Mouse (Mus musculus) c-Kit-positive CD71-positive TER-119-negative erythroid progenitor cells, embryonic 14.5 days (primary cell): ENCODE results near the gene Csmd2.
"Not testable (repeated sequence)": the region's sequence is repeated elsewhere in the genome, so short reads cannot be mapped to it uniquely, and the experiment has no call there.

Experiments used
- DNase-seq: peaks from one replicate; pipeline ENCODE4 v3.0.0-alpha.2; 2013; ENCODE audit warnings: low read depth

Csmd2 gene

DNA sequence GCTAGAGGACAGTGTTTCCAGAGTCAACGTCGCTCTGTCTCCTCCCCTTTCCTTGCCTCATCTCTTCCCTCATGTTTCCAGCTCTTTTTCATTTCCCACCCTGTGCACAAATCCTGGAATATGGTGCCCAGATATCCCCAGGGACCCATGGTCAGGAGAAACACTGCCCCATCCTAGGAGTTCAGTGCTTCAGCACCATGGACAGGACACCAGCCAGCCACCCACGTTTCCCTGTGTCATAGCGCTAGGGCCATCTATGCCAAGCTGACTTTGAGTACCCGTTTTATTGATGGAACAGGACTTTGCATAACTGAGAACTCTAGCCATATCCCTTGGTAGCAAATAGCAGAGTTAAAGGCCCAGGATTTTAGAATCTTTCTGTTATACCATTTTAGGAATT is 55.0 kb downstream of the Csmd2 start:
- no peak for DNase-seq

DNA sequence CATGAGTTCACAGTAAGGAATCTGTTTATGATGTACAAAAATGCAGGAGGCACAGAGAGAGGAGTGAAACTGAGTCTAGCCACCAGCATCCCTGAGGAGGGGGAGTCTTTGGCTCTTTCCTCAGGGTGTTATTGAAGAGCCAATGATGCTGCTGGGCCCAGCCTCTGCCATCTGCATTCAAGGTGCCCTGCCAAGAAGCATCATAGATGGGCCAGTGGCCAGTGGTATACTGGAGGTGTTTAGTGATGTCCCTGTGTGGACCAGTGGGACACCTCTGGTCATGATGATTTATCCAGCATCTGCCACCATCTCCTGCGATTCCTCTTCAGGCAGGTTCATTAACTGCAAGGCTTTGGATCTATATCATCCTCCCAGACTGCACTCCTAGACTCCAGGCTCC is 61.1 kb downstream of the Csmd2 start:
- DNase-seq: no peak

DNA sequence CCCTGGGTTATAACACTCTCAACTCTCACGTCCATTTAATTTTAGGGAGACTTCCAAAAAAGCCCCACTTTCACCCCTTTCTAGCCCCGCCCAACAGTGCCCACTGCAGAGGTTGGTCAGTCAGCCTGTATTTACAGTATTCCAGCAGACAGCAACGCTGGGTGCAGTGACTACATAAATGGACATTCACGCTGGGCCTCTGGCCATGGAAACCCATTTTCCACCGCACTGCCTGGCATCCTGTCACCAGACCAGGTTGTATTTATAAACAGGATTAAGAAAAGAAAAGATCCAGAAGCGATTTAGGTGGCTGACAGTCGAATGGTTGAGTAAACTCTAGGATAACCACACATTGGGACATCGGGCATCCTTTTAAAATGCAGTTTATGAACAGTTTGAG is 65.0 kb downstream of the Csmd2 start:
- no peak for DNase-seq

DNA sequence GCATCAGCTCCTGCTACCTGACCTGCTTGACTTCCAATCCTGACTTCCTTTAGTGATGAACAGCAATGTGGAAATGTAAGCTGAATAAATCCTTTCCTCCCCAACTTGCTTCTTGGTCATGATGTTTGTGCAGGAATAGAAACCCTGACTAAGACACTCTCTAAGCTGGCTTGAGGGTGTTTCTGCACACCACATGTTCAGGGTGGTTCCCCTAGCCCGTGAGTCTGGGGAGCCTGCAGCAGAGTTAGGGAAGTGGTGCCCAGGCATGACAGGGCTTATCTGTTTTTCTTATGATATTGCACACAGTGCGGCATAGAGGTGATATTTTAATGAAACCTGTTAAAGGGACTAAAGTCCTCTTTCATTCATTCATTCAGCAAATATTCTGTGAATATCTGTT is 73.6 kb downstream of the Csmd2 start:
- not testable (repeated sequence) for DNase-seq

DNA sequence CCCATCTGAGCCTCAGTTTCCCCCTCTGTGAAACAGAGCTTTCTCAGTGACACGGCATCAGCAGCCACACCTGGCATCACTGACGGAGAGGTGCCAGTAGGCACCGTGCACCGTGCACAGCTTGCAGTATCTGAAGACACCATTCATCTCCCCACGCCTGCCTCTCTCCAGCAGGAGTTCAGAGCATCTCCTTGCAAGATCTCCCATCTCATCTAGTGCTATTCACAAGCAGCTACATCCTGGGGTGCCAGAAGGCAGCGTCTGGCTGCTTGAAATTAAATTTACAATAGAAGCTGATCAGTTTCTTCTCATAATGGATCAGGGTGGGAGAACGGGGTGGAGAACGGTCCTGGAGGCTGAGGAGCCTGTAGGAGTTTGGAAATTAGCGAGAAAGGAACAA is 79.5 kb downstream of the Csmd2 start:
- no peak for DNase-seq

DNA sequence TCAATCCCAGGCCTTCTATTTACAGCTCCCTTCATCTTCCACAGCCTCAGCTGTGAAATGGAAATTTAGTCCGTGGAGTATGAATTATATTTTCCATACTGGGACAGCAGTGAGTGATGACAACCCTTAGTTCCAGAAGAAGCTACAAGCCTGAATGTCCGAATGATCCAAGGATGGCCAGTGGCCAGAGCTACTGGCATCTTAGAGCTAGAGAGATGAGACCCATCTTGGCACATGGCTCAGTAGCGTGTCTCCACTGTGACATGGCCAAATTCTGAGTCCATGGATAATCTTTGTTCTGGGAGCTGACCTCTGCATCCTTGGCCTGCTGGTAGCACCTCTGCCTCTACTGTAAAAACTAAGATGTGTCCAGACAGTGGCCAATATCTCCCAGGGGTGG is 96.8 kb downstream of the Csmd2 start:
- DNase-seq: no peak

DNA sequence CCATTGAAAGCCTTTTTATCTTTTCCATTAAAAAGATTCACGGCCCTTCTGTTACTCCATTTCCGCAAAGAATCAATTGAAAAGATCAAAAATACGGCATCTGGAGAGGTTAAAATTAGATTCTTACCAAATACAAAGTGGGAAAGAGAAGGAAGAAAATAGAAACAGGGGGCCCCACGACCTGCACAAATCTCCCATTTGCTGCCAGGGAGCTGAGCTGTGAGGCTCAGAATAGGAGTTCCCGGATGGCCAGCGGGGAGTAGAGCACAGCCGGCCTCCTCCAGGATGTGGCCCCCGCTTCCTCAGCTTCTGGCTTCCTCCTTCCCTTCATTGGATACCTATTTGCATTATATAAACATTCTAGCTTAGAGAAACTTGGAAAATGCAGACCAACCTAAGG is 97.4 kb downstream of the Csmd2 start:
- no peak for DNase-seq

DNA sequence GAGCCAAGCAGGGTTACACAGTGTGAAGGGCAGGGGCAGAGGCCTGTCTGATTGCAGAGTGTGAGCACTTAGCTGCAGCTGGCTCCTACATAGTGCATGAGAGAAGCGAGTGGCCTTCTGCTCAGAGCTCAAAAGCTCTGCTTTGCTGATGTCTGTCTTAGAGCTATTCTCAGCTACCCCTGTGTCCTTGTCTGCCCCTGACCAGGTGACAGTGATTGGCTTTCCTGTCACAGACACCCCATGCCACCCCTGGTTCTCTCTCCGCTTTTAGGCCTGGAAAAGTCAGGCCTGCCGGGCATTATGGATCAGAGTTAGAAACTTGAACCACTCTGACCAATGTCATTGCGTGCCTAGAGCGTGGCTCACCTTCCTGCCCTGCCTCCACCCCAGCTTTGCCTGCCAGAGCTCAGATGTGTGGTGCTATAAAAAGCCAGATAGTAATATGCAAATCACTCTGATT is 99.5 kb downstream of the Csmd2 start:
- no peak for DNase-seq

DNA sequence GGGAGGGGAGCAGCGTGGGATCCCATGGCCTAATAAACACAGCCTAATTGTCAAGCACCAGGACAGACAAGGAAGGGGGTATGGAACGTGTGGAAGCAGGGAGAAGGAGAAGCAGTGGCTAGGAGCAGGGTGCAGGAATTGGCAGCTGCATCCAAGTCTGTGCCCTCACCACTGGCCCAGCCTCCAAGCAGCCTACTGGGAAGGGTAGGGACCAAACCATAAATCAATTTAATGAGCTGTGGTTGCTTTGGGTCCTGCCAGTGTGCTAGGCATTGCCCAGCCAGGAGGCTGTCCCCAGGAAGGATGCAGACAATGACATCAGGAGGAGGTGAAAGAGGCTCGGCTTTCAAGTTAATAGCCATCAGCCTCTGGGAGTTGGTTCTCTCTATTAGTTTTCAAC is 100.0 kb downstream of the Csmd2 start:
- DNase-seq: no peak

DNA sequence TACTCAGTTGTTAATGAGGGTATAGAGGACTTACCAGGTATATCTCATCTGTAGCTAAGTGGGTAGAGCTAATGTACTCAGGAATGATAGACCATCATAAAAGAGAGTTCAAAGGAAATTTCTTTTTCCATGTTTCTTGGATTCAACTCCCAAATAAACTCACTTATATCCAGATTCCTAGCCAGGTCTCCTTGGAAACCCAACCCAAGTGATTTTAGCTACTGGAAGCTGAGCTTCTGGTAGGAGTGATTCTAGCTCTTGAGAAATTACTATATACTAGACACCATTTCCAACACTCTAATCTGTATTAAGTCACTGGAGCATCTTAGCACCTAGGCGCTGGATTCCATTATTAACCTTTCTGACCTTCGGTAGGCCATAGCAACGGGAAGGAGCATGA is 100.6 kb downstream of the Csmd2 start:
- DNase-seq: no peak

DNA sequence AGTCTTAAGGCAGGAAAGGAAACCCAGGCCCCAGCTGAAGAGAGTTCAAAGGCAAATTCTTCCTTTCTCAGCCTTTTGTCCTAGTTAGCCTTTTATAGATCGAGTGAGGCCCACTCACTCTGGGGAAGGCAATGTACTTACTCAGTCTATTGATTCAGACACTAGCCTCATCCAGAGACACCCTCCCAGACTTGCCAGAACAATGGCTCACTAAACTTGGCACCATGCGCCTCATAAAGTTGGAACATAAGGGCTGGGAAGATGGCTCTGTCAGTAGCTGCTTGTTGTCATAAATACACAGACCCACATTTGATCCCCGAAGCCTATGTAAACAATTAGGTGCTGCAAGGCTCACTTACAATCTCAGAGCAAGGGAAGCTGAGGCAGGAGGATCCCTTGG is 104.3 kb downstream of the Csmd2 start:
- DNase-seq: no peak

DNA sequence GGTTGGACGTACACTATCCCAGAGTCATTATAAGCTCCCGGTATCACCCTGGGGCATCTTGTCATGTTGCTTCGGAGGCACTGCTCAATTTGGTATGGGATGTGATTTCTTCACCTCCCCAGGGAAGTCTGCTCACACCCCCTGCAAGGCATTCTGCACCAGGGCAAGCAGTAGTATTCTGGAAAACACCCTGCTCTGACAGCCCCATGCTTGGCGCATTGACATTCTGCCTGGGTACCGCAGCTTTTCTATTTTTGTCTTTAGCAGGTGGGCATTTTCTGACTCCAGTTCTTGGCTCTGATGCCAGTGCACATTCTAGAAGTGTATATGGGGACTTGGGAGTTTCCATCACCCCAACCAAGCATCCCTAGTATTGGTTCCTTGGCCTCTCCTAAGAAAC is 111.9 kb downstream of the Csmd2 start:
- DNase-seq: no peak

DNA sequence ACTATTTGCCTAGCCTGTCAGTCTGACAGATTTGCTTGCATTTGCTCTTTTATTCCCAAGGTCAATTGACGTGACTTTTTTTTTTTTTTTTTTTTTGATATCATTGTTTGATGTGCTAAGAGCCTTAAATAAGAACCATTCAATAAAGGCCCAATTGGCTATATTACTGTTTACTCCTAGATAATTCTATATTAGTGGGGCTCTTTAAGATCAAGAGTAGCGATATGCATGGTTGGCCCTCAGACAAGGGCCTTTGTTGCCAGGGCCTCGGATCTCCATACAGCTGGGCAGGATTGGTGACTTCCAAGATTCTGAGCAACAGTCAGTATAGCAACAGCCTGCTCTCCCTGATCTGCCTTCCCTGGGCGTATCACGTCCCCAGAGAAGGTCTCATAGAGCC is 112.9 kb downstream of the Csmd2 start:
- no peak for DNase-seq

DNA sequence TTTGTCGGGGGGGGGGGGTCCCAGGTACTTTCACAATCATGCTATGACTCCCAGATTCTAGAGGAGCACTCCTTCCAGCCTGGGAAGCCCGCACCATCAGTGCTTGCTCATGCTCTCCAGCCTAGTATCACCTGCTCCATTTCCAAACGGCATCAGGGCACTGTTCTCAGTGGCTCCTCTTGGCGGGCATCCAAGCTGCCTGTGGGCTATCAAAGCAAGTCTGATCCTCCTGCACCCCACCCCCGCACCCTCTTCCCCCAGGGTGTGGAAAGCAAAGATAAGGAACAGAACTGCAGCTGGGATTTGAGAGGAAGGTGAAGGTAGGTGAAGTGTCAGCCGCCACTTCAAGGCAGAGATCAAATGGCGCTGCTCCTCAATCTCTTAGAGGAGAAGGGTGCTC is 128.7 kb downstream of the Csmd2 start:
- no peak for DNase-seq

DNA sequence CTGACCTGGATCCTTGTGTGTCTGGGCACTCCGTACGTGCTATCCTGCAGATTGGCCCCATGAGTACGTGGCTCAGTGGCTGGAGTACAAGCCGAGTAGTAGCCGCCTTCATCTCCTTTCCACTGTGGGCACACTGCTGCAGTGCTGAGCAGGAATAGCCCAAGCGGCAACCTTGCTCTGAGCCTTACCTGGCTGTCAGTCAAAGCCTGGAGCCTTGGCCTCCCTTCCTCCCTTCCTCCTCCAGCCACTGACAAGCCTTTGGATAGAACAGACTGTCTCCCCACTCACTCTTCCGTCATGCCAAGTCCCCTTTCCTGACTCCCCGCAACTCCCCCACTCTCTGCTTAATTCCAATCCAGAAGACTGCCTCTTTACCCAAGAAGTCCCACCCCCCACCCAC is 135.6 kb downstream of the Csmd2 start:
- DNase-seq: no peak

DNA sequence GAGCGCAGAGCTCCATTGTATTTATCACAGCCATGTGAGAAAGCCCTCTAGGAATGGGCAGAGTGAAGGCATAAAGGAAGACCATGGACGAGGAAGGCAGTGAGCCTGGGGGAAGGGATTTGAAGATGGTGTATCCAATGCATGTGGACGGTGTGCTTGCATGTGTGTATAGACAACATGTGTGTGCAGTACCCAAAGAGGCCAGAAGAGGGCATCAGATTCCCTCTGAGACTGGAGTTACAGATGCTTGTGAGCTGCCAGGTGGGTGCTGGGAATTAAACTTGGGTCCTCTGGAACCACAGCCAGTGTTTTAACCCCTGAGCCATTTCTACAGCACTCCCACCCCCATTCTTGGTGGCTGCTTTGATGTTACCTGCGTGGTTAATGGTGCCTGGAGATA is 137.1 kb downstream of the Csmd2 start:
- no peak for DNase-seq

DNA sequence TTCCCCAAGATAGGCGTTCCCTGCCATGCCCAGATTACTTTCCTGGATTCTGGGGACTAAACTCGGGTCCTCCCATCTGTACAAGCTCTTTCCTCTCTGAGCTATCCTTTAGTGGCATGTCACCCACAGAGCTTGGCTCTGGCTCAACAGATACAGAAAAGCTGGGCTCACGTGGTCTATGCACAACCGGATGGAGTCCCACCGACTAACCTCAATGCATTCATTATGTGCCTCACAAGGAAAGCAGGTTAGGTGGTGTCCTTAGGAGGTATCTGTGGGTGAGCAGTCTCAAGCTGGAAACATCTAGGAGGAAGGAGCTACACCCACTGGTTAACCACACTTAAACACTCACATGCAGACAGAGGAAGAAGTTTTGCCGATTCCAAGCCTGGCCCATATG is 140.9 kb downstream of the Csmd2 start:
- no peak for DNase-seq

DNA sequence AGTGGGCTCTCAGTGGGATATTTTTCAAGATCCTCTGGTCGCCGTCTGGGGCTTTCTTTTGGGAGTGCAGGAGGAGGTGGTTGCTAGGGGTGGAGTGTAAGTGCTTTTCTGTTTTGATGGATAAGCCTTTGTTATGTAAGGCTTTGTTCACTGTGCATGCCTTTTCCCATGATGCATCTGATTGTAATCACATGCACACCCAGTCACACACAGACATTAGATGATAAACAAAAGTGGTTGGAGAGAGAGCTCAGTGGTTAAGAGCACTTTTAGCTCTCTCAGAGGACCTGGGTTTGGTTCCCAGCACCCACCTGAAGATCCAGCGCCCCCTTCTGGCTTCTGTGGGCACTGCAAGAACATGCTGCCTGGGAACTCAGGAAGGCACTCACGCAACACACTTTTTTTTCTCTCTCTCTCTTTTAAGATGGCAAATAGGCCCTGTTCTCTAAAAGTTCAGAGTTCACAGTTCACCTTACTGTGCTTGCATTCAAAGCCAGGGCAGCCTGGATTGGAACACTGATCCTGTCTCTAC is 143.0 kb downstream of the Csmd2 start:
- no peak for DNase-seq

DNA sequence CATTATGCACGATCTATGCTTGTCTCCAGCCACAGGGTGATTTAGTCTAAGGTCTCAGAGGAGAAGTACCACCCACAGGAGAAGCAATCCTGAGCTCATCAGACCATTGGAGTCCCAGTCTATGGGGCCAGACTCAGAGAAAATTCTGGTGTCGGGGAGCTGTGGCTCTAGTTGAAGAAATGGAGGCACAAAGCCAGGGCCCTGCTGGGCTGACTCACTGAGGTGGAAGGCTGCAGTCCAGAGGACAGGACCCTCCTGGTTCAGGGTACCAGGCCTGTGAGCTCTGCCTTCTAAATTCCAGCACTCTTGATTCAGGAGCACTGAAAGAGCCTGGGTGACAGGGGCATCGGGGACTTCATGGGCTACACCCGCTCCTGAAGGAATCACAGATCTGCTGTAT is 144.0 kb downstream of the Csmd2 start:
- DNase-seq: no peak

DNA sequence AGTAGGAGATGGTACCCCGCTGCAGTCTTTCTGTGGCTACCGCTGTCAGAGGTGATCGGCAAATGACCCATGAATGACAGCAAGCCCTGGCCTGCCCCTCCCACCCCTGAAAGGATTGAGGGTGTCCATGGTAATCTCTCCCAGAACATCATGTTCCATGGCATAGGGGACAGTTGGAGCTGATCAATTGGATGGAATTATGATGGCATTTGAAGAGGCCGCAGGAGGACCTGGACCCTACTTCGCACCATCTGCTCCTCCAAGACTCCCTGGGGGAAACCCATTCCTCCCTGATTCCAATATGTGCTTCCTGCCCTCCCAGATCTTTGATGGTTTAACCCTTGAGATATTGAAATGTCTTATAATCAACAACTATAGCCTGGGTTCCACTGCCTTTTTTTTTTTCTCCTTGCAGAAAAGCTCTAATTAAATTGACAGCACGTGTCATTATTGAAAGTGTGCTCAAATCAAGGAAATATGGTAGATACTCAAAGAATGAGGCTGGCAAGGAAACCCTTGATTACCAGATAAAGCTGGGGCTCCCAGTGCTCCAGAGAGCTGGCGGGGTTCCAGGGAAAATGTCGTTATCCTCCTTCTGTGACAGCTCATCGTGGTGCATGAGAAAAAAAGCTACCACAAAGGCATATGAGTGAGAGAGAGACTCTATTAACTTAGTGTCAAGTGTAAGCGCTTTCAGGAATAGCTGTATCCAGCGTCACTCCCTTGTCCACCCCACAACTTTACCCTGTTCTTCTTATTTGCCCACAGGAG is 145.4 kb downstream of the Csmd2 start:
- DNase-seq: no peak

DNA sequence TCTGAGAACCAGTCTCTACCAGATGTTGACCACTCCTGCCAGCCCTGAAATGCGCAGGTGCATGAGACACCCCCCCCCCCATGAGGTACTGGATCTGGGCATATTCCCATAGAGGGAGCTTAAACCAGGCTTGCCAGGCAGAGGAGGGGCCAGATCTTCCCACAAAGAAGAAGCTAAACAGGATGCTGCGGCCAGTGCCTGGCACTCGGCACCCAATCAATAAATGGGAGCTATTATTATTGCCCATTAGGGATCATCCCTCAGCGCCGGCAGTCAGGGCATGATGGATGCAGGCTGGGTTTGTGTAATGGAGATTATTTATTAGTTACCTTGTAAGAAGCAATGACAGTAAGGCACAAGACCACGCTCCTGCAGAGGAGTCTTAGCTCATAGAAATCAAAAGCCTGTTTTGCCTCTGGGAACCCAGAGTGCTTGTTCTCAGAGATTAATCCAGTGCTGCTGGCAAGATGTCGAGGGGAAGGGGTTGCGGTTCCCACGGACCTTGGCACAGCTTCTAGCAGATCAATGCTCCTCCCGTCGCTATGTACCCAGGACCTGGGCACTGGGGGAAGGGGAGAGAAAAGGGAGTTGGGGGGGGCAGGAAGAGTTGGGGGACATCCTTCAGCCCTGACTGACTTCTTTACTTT is 146.8 kb downstream of the Csmd2 start:
- DNase-seq: no peak

DNA sequence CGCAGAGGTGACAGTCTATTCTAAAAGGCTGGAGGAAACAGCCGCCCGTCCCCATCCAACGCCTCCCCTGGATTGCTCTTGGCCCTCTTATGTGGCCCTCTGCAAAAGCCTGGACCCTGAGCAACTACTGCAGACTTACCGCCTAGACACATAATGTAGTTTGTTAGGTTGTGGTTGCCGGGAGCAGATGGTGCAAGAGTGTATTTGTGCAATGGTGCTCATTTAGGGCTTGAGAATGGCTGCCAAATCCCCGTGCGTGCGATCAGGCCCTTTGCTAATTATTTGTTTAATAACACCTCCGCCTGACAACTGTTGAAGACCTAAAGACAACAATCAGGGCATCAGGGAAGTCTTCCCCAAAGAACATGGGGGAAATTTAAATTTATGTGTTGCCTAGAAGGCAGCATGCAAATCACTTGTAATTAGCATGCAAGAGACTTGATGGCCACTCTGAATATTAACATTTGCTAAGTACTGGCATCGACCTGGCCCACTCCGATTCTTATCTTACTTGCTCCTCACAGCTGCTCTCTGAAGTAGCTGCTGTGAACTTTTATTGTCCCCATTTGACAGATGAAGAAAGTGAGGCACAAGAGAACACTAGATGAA is 147.5 kb downstream of the Csmd2 start:
- DNase-seq: no peak

DNA sequence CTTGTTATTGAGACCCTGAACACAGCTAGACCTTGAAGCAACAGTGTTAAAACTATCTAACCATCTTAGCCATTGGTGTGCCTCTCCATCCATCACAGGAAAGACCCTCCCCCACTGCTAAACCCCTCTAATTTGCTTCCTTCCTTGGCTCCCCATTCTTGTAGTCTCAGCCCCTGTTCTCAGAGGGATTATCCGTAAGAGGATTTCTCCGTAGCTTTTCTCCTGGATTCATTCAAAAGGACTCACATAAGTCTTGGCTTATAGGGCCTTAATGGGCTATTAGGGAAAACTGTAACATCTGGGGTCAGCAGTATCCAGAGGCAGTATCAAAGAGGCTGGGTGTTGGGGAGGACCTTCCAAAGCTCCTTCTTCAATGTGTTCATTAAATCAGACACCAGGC is 152.3 kb downstream of the Csmd2 start:
- no peak for DNase-seq
